In the genomic region with DNA sequence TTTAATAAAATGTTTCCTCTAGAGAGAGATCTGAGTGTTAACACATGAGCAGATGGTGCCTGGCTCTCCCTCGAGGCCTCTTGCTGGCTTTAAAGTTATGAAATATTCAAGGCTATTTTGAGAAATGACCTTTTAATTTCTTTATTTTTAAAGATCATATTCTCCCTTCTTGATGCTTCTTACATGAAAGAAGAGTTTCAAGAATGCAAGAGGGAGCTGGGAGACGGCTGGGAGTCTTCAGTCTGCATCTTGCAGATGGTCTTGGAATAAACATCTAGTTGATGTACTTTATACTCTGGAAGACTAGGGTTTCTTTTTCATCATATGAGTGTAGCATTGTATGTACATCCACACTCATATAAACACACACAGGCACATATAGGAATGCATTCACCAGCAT, we compare ENCODE assay signal across 29 mouse cellular contexts.
DNase-seq lines count a peak whose midpoint lies in the region; ATAC-seq and TF ChIP-seq lines count a peak whose summit lies in the region.
"Had no signal": no experiment of that assay in that cellular context is flagged by ENCODE, and none has a peak within 500 bp of the region (broad histone marks: within the 10 kb centered on the region; RNA-seq: fewer than 3 reads in every experiment).

No protein-coding gene starts in this region.

- TF ChIP-seq CTCF in hindbrain, postnatal 0 days (IDR thresholded peaks at IDR 0.05; ENCODE audit: low read depth): no peak
- no peak for TF ChIP-seq CTCF in lung, postnatal 0 days (IDR thresholded peaks at IDR 0.05)

- peaks cover 15% of the 10 kb centered on the region for H3K4me1 ChIP-seq in hindbrain, embryonic 13.5 days (replicated peaks)
- H3K4me1 ChIP-seq in hindbrain, postnatal 0 days (ENCODE audit: insufficient read depth, low read length): no peaks in the 10 kb centered on the region
- no peaks in the 10 kb centered on the region for H3K4me1 ChIP-seq in lung, postnatal 0 days (ENCODE audit: insufficient read depth, low read depth, low read length)
- H3K4me1 ChIP-seq in midbrain, embryonic 13.5 days (replicated peaks): peaks cover 19% of the 10 kb centered on the region
- H3K4me1 ChIP-seq in midbrain, embryonic 15.5 days: peaks cover 15% of the 10 kb centered on the region
- H3K4me1 ChIP-seq: embryonic facial prominence, embryonic 15.5 days; heart, embryonic 13.5 days; liver, embryonic 12.5 days had no signal

- H3K4me2 ChIP-seq in hindbrain, embryonic 13.5 days: no peak overlapping the region
- no peak overlapping the region for H3K4me2 ChIP-seq in hindbrain, postnatal 0 days (ENCODE audit: low read depth, low read length)
- H3K4me2 ChIP-seq in lung, postnatal 0 days (replicated peaks; ENCODE audit: low read depth, low read length): no peak overlapping the region
- H3K4me2 ChIP-seq in midbrain, embryonic 13.5 days (replicated peaks): no peak overlapping the region
- H3K4me2 ChIP-seq in midbrain, embryonic 15.5 days: no peak overlapping the region
- H3K4me2 ChIP-seq: embryonic facial prominence, embryonic 15.5 days; forebrain, embryonic 12.5 days; heart, embryonic 13.5 days; liver, embryonic 12.5 days; neural tube, embryonic 12.5 days had no signal

- 58% methylated on average over 2 of the region's 2 CpGs for WGBS in hindbrain, embryonic 13.5 days
- WGBS in hindbrain, postnatal 0 days: 71% methylated on average over 2 of the region's 2 CpGs
- WGBS in lung, postnatal 0 days: 33% methylated on average over 2 of the region's 2 CpGs
- 66% methylated on average over 2 of the region's 2 CpGs for WGBS in midbrain, embryonic 13.5 days
- WGBS in midbrain, embryonic 15.5 days: 57% methylated on average over 2 of the region's 2 CpGs

- no peaks in the 10 kb centered on the region for H3K9me3 ChIP-seq in hindbrain, embryonic 13.5 days
- no peaks in the 10 kb centered on the region for H3K9me3 ChIP-seq in hindbrain, postnatal 0 days (ENCODE audit: low read length)
- no peaks in the 10 kb centered on the region for H3K9me3 ChIP-seq in lung, postnatal 0 days (ENCODE audit: low read length)
- H3K9me3 ChIP-seq in midbrain, embryonic 13.5 days: no peaks in the 10 kb centered on the region
- H3K9me3 ChIP-seq in midbrain, embryonic 15.5 days: no peaks in the 10 kb centered on the region
- H3K9me3 ChIP-seq: embryonic facial prominence, embryonic 10.5 days; embryonic facial prominence, embryonic 15.5 days; forebrain, embryonic 12.5 days; heart, embryonic 13.5 days; liver, embryonic 12.5 days; neural tube, embryonic 12.5 days had no signal

- TF ChIP-seq EP300 in lung, postnatal 0 days (IDR thresholded peaks at IDR 0.05): no peak

- no peak for ATAC-seq in hindbrain, embryonic 13.5 days (ENCODE audit: low FRiP score)
- ATAC-seq in hindbrain, postnatal 0 days: no peak
- peak; percentile 83 for ATAC-seq in lung, postnatal 0 days
- ATAC-seq in midbrain, embryonic 13.5 days: no peak
- ATAC-seq in midbrain, embryonic 15.5 days (replicated peaks): no peak
- ATAC-seq: intestine, embryonic 16.5 days; liver, embryonic 12.5 days; liver, postnatal 0 days had no signal

- no peak for DNase-seq in hindbrain, postnatal 0 days (ENCODE audit: low spot score)
- peak; percentile 60 for DNase-seq in lung, postnatal 0 days (ENCODE audit: low spot score)
- DNase-seq in lung, postnatal 14 days: no peak
- no peak for DNase-seq in spleen, adult 12 weeks (ENCODE audit: low spot score)
- DNase-seq: adrenal gland, postnatal 25 days; B cell, adult 2 months; cerebellum, adult 8-10 months; gastrocnemius, adult 2 months; gastrocnemius, postnatal 36 days; heart, adult 2 months; heart, postnatal 10 days; kidney, adult 9 months; kidney, postnatal 25 days; layer of hippocampus, postnatal 36 days; left cerebral cortex, postnatal 4 days; liver, postnatal 0 days; thymus, postnatal 4 days had no signal

- H3K27me3 ChIP-seq in hindbrain, embryonic 13.5 days: no peaks in the 10 kb centered on the region
- no peaks in the 10 kb centered on the region for H3K27me3 ChIP-seq in hindbrain, postnatal 0 days (ENCODE audit: insufficient read depth, low read length)
- no peaks in the 10 kb centered on the region for H3K27me3 ChIP-seq in lung, postnatal 0 days (replicated peaks; ENCODE audit: insufficient read depth, low read length)
- H3K27me3 ChIP-seq in midbrain, embryonic 13.5 days: no peaks in the 10 kb centered on the region
- no peaks in the 10 kb centered on the region for H3K27me3 ChIP-seq in midbrain, embryonic 15.5 days (replicated peaks)
- H3K27me3 ChIP-seq: embryonic facial prominence, embryonic 15.5 days; forebrain, embryonic 12.5 days; heart, embryonic 13.5 days; liver, embryonic 12.5 days; neural tube, embryonic 12.5 days had no signal

- no peak overlapping the region for H3K9ac ChIP-seq in hindbrain, embryonic 13.5 days
- H3K9ac ChIP-seq in hindbrain, postnatal 0 days (replicated peaks; ENCODE audit: low read length): no peak overlapping the region
- no peak overlapping the region for H3K9ac ChIP-seq in lung, postnatal 0 days (replicated peaks; ENCODE audit: low read depth)
- no peak overlapping the region for H3K9ac ChIP-seq in midbrain, embryonic 13.5 days (replicated peaks)
- no peak overlapping the region for H3K9ac ChIP-seq in midbrain, embryonic 15.5 days
- H3K9ac ChIP-seq: embryonic facial prominence, embryonic 15.5 days; forebrain, embryonic 12.5 days; heart, embryonic 13.5 days; liver, embryonic 12.5 days; liver, postnatal 0 days; neural tube, embryonic 12.5 days had no signal

- H3K27ac ChIP-seq in hindbrain, embryonic 13.5 days: peak overlapping the region; percentile 65; the same call in 1 of the 2 replicates
- H3K27ac ChIP-seq in hindbrain, postnatal 0 days: no peak overlapping the region
- no peak overlapping the region for H3K27ac ChIP-seq in lung, postnatal 0 days (ENCODE audit: low read length)
- peak overlapping the region; percentile 79; the same call in 1 of the 2 replicates for H3K27ac ChIP-seq in midbrain, embryonic 13.5 days
- H3K27ac ChIP-seq in midbrain, embryonic 15.5 days: no peak overlapping the region
- H3K27ac ChIP-seq: embryonic facial prominence, embryonic 10.5 days; embryonic facial prominence, embryonic 15.5 days; gastrocnemius, adult 2 months; heart, adult 2 months; heart, embryonic 13.5 days; layer of hippocampus, adult 2 months; liver, embryonic 12.5 days; macrophage; neural tube, embryonic 12.5 days had no signal

- H3K4me3 ChIP-seq in hindbrain, embryonic 13.5 days: no peak overlapping the region
- no peak overlapping the region for H3K4me3 ChIP-seq in hindbrain, postnatal 0 days (ENCODE audit: low read length)
- H3K4me3 ChIP-seq in lung, postnatal 0 days (ENCODE audit: low read depth, low read length): no peak overlapping the region
- H3K4me3 ChIP-seq in midbrain, embryonic 13.5 days (replicated peaks): no peak overlapping the region
- no peak overlapping the region for H3K4me3 ChIP-seq in midbrain, embryonic 15.5 days
- H3K4me3 ChIP-seq: embryonic facial prominence, embryonic 10.5 days; embryonic facial prominence, embryonic 15.5 days; forebrain, embryonic 12.5 days; gastrocnemius, adult 2 months; heart, adult 2 months; heart, embryonic 13.5 days; layer of hippocampus, adult 2 months; liver, embryonic 12.5 days; neural tube, embryonic 12.5 days had no signal

- H3K36me3 ChIP-seq in hindbrain, embryonic 13.5 days: no peaks in the 10 kb centered on the region
- H3K36me3 ChIP-seq in hindbrain, postnatal 0 days (ENCODE audit: insufficient read depth, low read length): no peaks in the 10 kb centered on the region
- H3K36me3 ChIP-seq in lung, postnatal 0 days (ENCODE audit: insufficient read depth, low read length): no peaks in the 10 kb centered on the region
- H3K36me3 ChIP-seq in midbrain, embryonic 13.5 days: no peaks in the 10 kb centered on the region
- no peaks in the 10 kb centered on the region for H3K36me3 ChIP-seq in midbrain, embryonic 15.5 days (replicated peaks)
- H3K36me3 ChIP-seq: embryonic facial prominence, embryonic 10.5 days; embryonic facial prominence, embryonic 15.5 days; forebrain, embryonic 12.5 days; heart, embryonic 13.5 days; liver, embryonic 12.5 days; neural tube, embryonic 12.5 days had no signal

Comparison
In these comparisons a context has a peak if more than half of its experiments do, and no peak if none do; other contexts are left out.
1. H3K27ac ChIP-seq: peak in hindbrain, embryonic 13.5 days (single experiment) and midbrain, embryonic 13.5 days (single experiment); none in hindbrain, postnatal 0 days (single experiment), lung, postnatal 0 days (single experiment) and midbrain, embryonic 15.5 days (single experiment).